Mouse (Mus musculus) forebrain, embryonic 13.5 days (tissue): Measurements from ENCODE around the gene Sppl2b. TPM values are rescaled to one million over a fixed set of nuclear protein-coding genes. Genes with fewer than 3 reads are reported as not detected.

Source experiments
- ATAC-seq: fragments of 200-750 bp; cut with Nextera tagmentation; 2 replicates; pipeline ENCODE4 v1.8.0; 2017
- H3K27ac ChIP-seq: fragments of 300-500 bp; sonication (generic); 2 replicates; pipeline ENCODE4 v1.5.1; 2015; ENCODE audit warnings: inconsistent platforms, mild to moderate bottlenecking, moderate library complexity
- H3K27me3 ChIP-seq: fragments of 300-500 bp; sonication (generic); 2 replicates; pipeline ENCODE4 v1.6.1; 2015; ENCODE audit warnings: mild to moderate bottlenecking, inconsistent platforms
- H3K36me3 ChIP-seq: fragments of 300-500 bp; sonication (generic); 2 replicates; pipeline ENCODE4 v1.6.1; 2015; ENCODE audit warnings: mild to moderate bottlenecking, inconsistent platforms; ENCODE audit not compliant: poor library complexity, severe bottlenecking
- H3K4me1 ChIP-seq: fragments of 300-500 bp; sonication (generic); 2 replicates; pipeline ENCODE4 v1.6.1; 2015; ENCODE audit warnings: inconsistent platforms
- H3K4me2 ChIP-seq: fragments of 300-500 bp; sonication (generic); 2 replicates; pipeline ENCODE4 v1.6.1; 2015; ENCODE audit warnings: inconsistent platforms, mild to moderate bottlenecking, moderate library complexity
- H3K4me3 ChIP-seq: fragments of 300-500 bp; sonication (generic); 2 replicates; pipeline ENCODE4 v1.5.1; 2015; ENCODE audit warnings: mild to moderate bottlenecking, inconsistent platforms
- H3K9ac ChIP-seq: fragments of 300-500 bp; sonication (generic); 2 replicates; pipeline ENCODE4 v1.6.1; 2015; ENCODE audit warnings: mild to moderate bottlenecking, inconsistent platforms
- H3K9me3 ChIP-seq: fragments of 300-500 bp; sonication (generic); replicated peaks from 2 replicates; pipeline ENCODE4 v1.6.1; 2016; ENCODE audit warnings: inconsistent platforms
- WGBS: fragments of 180-500 bp; shearing (Covaris S2); methylation state at CpG from one replicate; pipeline ENCODE4 v1.1.7; 2015; 5-methylcytosine and 5-hydroxymethylcytosine counted together
- polyA plus RNA-seq: library from polyadenylated mRNA; unstranded; fragments of >200 nt; fragmentation: Nextera tagmentation; extraction: Ambion mirVana; gene quantifications from 2 replicates; pipeline ENCODE4 v1.2.1, GENCODE M21; 2015

Sppl2b gene
- polyA plus RNA-seq: 40.1 and 45.3 TPM in 2 replicates

DNA sequence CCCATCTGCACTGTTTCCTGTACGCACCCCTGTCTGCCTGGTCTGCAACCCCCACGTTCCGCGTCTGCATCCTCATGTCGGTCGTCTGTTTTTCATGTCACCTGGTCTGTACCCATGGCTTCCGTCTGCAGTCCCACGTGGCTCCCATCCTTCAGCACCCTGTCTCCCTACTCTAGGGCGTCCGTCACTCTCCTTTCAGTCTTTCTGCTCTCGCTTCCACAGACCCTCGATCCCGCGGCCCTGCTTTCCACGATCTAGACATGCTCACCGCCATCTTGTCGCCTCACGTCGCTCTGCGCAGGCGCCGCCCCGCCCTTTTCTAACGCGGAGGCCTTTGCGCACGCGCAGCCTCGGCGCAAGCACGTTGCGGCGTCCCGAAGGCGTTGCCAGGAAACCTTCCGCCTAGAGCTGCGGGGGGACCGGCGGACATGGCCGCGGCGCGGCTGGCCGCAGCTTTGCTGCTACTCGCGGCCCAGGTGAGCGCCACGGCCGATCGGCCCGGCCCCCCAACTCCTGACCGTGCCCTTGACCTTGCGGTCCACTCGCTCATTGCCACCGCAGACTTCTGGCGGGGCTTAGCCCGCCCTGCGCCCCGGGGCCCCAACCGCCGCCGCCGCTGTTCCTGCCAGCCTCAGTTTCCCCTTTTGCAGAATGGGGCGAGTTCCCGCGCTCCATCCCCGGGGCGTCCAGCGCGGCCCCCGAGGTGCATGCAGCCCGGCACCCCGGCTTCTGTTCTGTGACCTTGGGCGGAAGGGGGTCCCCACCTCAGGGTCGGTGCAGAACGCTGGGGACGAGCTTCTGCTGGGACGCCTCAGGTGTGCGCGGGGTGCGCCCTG, at the start of gene Sppl2b, which contains the start of gene Lsm7:
Gene Sppl2b (plus strand): TSS at position 363 of the 836 bp plus-strand sequence.
Gene Lsm7 (minus strand): TSS at position 297 of the 836 bp plus-strand sequence.
- peak within 1 kb of the TSS; percentile 89 for H3K9ac ChIP-seq
- H3K4me3 ChIP-seq: peak within 1 kb of the TSS; percentile 77
- no peaks in the 10 kb centered on the region for H3K9me3 ChIP-seq
- H3K4me1 ChIP-seq: peaks cover 42% of the 10 kb centered on the region
- H3K27ac ChIP-seq: no peak within 1 kb of the TSS
- H3K27me3 ChIP-seq: no peaks in the 10 kb centered on the region
- peak; percentile 85 for ATAC-seq
- H3K36me3 ChIP-seq: peaks cover 32% of the 10 kb centered on the region
- WGBS: under 1% methylated on average over 81 of the region's 81 CpGs
- peak within 1 kb of the TSS; percentile 97 for H3K4me2 ChIP-seq

DNA sequence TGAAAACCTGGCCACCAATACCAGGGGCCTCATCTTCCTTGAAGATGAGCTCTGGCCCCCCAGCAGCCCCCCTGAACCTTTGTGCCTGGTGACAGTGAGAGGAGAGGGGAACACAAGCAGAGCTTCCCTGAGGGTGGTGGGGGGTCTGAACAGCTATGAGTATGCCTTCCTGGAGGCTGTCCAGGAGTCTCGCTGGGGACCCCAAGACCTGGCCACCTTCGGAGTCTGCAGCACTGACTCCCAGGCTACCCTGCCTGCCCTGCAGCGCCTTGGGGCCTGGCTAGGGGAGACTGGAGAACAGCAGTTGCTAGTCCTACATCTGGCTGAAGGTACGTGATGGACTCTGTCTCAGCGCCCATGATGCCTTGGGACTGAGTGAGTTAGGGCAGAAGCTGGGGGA, 49.8 kb upstream of the Sppl2b start:
- Histone ChIP-seq H3K27me3 (peaks cover 43% of the 10 kb centered on the region), H3K36me3 (peaks cover 49% of the 10 kb centered on the region), H3K9me3 (no peaks in the 10 kb centered on the region), H3K9ac (0 out of 2 replicates have a peak overlapping the region, but pooled peaks have one; percentile 1), H3K27ac (no peak overlapping the region), H3K4me1 (peaks cover 39% of the 10 kb centered on the region), H3K4me3 (no peak overlapping the region), H3K4me2 (no peak overlapping the region)
- ATAC-seq: no peak
- 77% methylated on average over 5 of the region's 5 CpGs for WGBS

GRCm38 (mm10) chr10:80805925-80806324, 49.1 kb upstream of the Sppl2b start:
- WGBS: 16% methylated on average over 3 of the region's 3 CpGs
- Histone ChIP-seq H3K4me1 (peaks cover 34% of the 10 kb centered on the region), H3K9ac (no peak overlapping the region), H3K9me3 (no peaks in the 10 kb centered on the region), H3K36me3 (peaks cover 46% of the 10 kb centered on the region), H3K27me3 (peaks cover 49% of the 10 kb centered on the region), H3K4me3 (peak overlapping the region; percentile 44; the same call in 1 of the 2 replicates), H3K27ac (no peak overlapping the region), H3K4me2 (0 out of 2 replicates have a peak overlapping the region, but pooled peaks have one; percentile 80)
- ATAC-seq: peak; percentile 42; the same call in 1 of the 2 replicates

- H3K4me3 ChIP-seq: peak overlapping the region; percentile 44
- peak overlapping the region; percentile 75 for H3K9ac ChIP-seq
- peaks cover 54% of the 10 kb centered on the region for H3K27me3 ChIP-seq
- H3K36me3 ChIP-seq: peaks cover 40% of the 10 kb centered on the region
- H3K4me1 ChIP-seq: peaks cover 34% of the 10 kb centered on the region
- peak overlapping the region; percentile 80 for H3K4me2 ChIP-seq
- 42% methylated on average over 34 of the region's 34 CpGs for WGBS
- no peaks in the 10 kb centered on the region for H3K9me3 ChIP-seq
- ATAC-seq: 0 out of 2 replicates have a peak, but pooled peaks have one; percentile 0
- peak overlapping the region; percentile 71 for H3K27ac ChIP-seq
Observed at GRCm38 (mm10) chr10:80806341-80807056, 48.6 kb upstream of the Sppl2b start.

GRCm38 (mm10) chr10:80807057-80807627, 47.9 kb upstream of the Sppl2b start:
- peak overlapping the region; percentile 71 for H3K27ac ChIP-seq
- H3K9me3 ChIP-seq: no peaks in the 10 kb centered on the region
- peaks cover 34% of the 10 kb centered on the region for H3K36me3 ChIP-seq
- WGBS: under 1% methylated on average over 58 of the region's 58 CpGs
- peak overlapping the region; percentile 75 for H3K9ac ChIP-seq
- peak overlapping the region; percentile 44 for H3K4me3 ChIP-seq
- ATAC-seq: peak; percentile 84
- H3K4me2 ChIP-seq: peak overlapping the region; percentile 80
- peaks cover 59% of the 10 kb centered on the region for H3K27me3 ChIP-seq
- peaks cover 34% of the 10 kb centered on the region for H3K4me1 ChIP-seq

DNA sequence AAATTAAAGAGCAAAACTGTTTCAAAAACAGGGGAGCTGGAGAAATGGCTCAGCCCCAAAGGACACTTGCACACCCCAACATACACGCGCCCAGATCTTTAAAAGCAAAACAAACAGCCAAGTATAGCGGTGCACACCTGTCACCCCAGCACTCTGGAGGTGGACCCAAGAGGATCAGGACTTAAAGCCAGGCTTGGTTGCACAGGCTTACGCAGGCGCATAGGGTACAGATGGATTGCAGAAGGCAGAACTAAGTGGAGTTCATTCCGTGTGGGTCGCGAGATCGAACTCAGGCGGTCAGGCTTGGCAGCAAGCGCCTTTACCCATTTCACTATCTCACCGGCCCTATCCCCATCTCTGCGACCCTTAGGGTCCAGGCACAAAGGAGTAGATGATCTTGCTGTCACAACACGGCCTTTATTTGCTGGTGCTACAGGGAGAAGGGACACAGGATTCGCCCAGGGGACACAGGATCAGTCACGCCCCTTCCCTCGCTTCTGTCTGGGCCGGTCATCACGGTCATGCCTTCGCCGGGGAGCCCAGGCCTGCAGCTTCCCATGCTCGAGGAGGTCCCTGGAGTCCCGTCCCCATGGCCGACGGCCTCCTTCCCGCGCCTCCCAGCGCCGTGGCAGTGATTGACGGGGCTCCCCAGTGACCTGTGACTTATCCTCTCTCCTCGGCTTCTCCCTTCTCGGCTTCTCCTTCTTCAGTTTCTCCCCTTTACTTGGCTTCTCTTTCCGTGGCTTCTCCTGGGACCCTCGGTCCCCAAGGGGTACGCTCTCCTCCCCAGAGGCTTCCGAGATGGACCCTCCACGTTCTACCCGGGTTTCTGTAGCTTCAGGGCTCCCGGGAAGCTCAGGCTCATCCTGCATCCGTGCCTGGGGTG, 46.7 kb upstream of the Sppl2b start:
- H3K27me3 ChIP-seq: peaks cover 67% of the 10 kb centered on the region
- H3K27ac ChIP-seq: no peak overlapping the region

DNA sequence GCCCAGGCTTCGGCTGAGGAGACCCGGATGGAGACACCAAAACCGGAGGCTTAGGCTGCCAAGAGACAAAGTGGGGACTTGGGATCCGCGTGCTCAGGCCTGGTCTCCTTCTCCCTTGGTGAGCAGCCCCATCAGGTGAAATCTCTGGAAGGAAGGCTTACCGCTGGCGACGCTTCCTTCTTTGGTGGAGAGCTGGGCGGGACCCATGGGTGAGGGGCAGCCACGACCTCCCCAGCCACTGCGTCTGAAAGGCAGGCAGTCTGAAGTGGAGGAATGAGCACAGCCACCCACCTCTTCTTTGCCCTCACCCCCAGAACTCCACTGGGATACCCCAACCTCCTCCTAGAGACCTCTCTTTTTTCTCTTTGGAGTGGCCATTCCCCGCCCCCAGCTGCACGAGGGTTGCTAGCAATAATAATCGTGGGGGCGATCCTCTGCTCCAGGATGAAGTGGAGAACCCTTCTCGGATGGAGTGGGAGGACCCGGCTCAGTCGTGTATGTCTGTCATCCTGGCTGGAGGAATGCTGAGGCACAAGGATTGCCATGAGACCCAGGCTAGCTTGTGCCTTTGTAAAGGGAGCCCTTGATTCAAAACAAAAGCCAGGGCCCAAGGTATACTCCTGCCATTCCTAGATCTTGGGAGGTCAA, 46.0 kb upstream of the Sppl2b start:
- peaks cover 14% of the 10 kb centered on the region for H3K36me3 ChIP-seq
- peak overlapping the region; percentile 47 for H3K9ac ChIP-seq
- peaks cover 67% of the 10 kb centered on the region for H3K27me3 ChIP-seq
- WGBS: 10% methylated on average over 18 of the region's 18 CpGs
- no peak overlapping the region for H3K27ac ChIP-seq
- H3K9me3 ChIP-seq: no peaks in the 10 kb centered on the region
- H3K4me1 ChIP-seq: peaks cover 34% of the 10 kb centered on the region
- no peak for ATAC-seq
- peak overlapping the region; percentile 7; the same call in 1 of the 2 replicates for H3K4me3 ChIP-seq
- peak overlapping the region; percentile 80 for H3K4me2 ChIP-seq

More for the DNA sequence above, 46.7 kb upstream of the Sppl2b start:
- peaks cover 34% of the 10 kb centered on the region for H3K4me1 ChIP-seq
- peak overlapping the region; percentile 7; the same call in 1 of the 2 replicates for H3K4me3 ChIP-seq
- H3K36me3 ChIP-seq: peaks cover 22% of the 10 kb centered on the region
- H3K4me2 ChIP-seq: peak overlapping the region; percentile 80
- no peaks in the 10 kb centered on the region for H3K9me3 ChIP-seq
- 19% methylated on average over 40 of the region's 40 CpGs for WGBS
- H3K9ac ChIP-seq: peak overlapping the region; percentile 47
- ATAC-seq: no peak

GRCm38 (mm10) chr10:80810084-80810483, 45.0 kb upstream of the Sppl2b start:
- no peak overlapping the region for H3K27ac ChIP-seq
- H3K27me3 ChIP-seq: peaks cover 65% of the 10 kb centered on the region
- ATAC-seq: no peak
- peak overlapping the region; percentile 26; the same call in 1 of the 2 replicates for H3K9ac ChIP-seq
- peaks cover 34% of the 10 kb centered on the region for H3K4me1 ChIP-seq
- H3K4me3 ChIP-seq: no peak overlapping the region
- 5% methylated on average over 12 of the region's 20 CpGs for WGBS
- H3K9me3 ChIP-seq: no peaks in the 10 kb centered on the region
- no peak overlapping the region; the same call in 1 of the 2 replicates for H3K4me2 ChIP-seq
- H3K36me3 ChIP-seq: peaks cover 4% of the 10 kb centered on the region

GRCm38 (mm10) chr10:80812391-80813041, 42.6 kb upstream of the Sppl2b start:
- Histone ChIP-seq H3K4me3 (no peak overlapping the region), H3K27ac (no peak overlapping the region), H3K36me3 (no peaks in the 10 kb centered on the region), H3K9ac (no peak overlapping the region; the same call in 1 of the 2 replicates), H3K4me1 (peaks cover 17% of the 10 kb centered on the region), H3K9me3 (no peaks in the 10 kb centered on the region), H3K4me2 (no peak overlapping the region), H3K27me3 (peaks cover 50% of the 10 kb centered on the region)
- no peak for ATAC-seq
- 68% methylated on average over 5 of the region's 5 CpGs for WGBS

- Histone ChIP-seq H3K27me3 (peaks cover 42% of the 10 kb centered on the region), H3K4me3 (no peak within 1 kb of the TSS), H3K36me3 (no peaks in the 10 kb centered on the region), H3K9ac (no peak within 1 kb of the TSS; the same call in 1 of the 2 replicates), H3K4me2 (no peak within 1 kb of the TSS), H3K9me3 (no peaks in the 10 kb centered on the region), H3K27ac (no peak within 1 kb of the TSS), H3K4me1 (peaks cover 9% of the 10 kb centered on the region)
- WGBS: 69% methylated on average over 4 of the region's 4 CpGs
- ATAC-seq: no peak
Observed at GRCm38 (mm10) chr10:80813366-80813765, 41.7 kb upstream of the Sppl2b start, which contains the start of gene Jsrp1. Gene Jsrp1, minus strand, starts transcription at chr10:80813498.
